Mouse (Mus musculus) stomach, postnatal 0 days (tissue): ENCODE measurements around the gene Nop9. TPM values are rescaled to one million over a fixed set of nuclear protein-coding genes. Genes with fewer than 3 reads are reported as not detected.

Experiments
- ATAC-seq: fragments of 200-750 bp; cut with Nextera tagmentation; 2 replicates; pipeline ENCODE4 v1.8.0; 2017; ENCODE audit not compliant: low FRiP score, low TSS enrichment
- DNase-seq: peaks from one replicate; pipeline ENCODE4 v3.0.0-alpha.2; 2016; ENCODE audit warnings: low spot score
- H3K27ac ChIP-seq: fragments of 300-500 bp; sonication (generic); replicated peaks from 2 replicates; pipeline ENCODE4 v1.5.1; 2014; ENCODE audit warnings: mild to moderate bottlenecking, control low read depth
- H3K27me3 ChIP-seq: fragments of 300-500 bp; sonication (generic); 2 replicates; pipeline ENCODE4 v1.6.1; 2014; ENCODE audit warnings: low read length; ENCODE audit not compliant: control insufficient read depth, insufficient read depth
- H3K36me3 ChIP-seq: fragments of 300-500 bp; sonication (generic); 2 replicates; pipeline ENCODE4 v1.6.1; 2014; ENCODE audit warnings: low read length, mixed read lengths; ENCODE audit not compliant: control insufficient read depth, insufficient read depth
- H3K4me1 ChIP-seq: fragments of 300-500 bp; sonication (generic); replicated peaks from 2 replicates; pipeline ENCODE4 v1.6.1; 2014; ENCODE audit warnings: antibody characterized with exemption; ENCODE audit not compliant: control insufficient read depth, insufficient read depth
- H3K4me2 ChIP-seq: fragments of 300-500 bp; sonication (generic); replicated peaks from 2 replicates; pipeline ENCODE4 v1.6.1; 2014; ENCODE audit warnings: low read depth, mild to moderate bottlenecking, control low read depth, moderate library complexity
- H3K4me3 ChIP-seq: fragments of 300-500 bp; sonication (generic); 2 replicates; pipeline ENCODE4 v1.5.1; 2014; ENCODE audit warnings: low read depth, low read length, control low read depth
- H3K9ac ChIP-seq: fragments of 300-500 bp; sonication (generic); 2 replicates; pipeline ENCODE4 v1.6.1; 2014; ENCODE audit warnings: mild to moderate bottlenecking, low read length, control low read depth, mixed read lengths
- H3K9me3 ChIP-seq: fragments of 300-500 bp; sonication (generic); 2 replicates; pipeline ENCODE4 v1.6.1; 2016; ENCODE audit warnings: low read length; ENCODE audit not compliant: control insufficient read depth
- CTCF ChIP-seq: IDR thresholded peaks from 2 replicates; pipeline ENCODE4 v1.5.1; 2016; ENCODE audit warnings: antibody characterized with exemption, low read depth, mild to moderate bottlenecking, moderate library complexity
- EP300 ChIP-seq: optimal IDR thresholded peaks from 2 replicates; pipeline ENCODE3; 2016; ENCODE audit warnings: antibody characterized with exemption
- WGBS: fragments of 180-500 bp; shearing (Covaris S2); extraction: QIAGEN DNeasy Blood & Tissue Kit; methylation state at CpG from one replicate; pipeline ENCODE4 v1.1.7; 2014; 5-methylcytosine and 5-hydroxymethylcytosine counted together
- polyA plus RNA-seq: library from polyadenylated mRNA; unstranded; fragments of >200 nt; fragmentation: Nextera tagmentation; extraction: Ambion mirVana; gene quantifications from 2 replicates; pipeline ENCODE4 v1.2.1, GENCODE M21; 2015

Gene Nop9
- polyA plus RNA-seq, 1 experiment from 2014 or later: 16.8 TPM

DNA sequence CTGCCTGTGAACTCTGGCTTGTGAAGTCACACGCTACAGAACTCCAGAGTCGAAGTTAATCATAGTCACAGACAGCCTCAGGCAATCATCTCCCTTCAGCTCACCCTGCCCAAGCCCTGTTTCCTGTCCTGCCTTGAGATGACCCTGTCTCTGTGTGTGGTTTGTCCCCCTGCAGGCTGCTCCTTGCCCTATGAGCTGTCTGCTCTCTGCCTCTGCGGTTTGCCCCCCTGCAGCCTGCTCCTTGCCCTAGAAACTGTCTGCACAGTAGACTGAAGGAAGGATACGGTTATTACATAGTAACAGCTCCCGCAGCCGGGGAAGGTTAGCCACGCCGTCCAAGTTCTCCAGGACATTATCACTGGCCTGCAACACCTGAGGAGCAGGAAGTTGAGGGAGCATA lies 28.6 kb upstream of the Nop9 start:
- 80% methylated on average over 8 of the region's 8 CpGs for WGBS
- H3K4me1 ChIP-seq: peaks cover 3% of the 10 kb centered on the region; the same call in 1 of the 2 replicates
- H3K27me3 ChIP-seq: no peaks in the 10 kb centered on the region
- H3K27ac ChIP-seq: no peak overlapping the region
- H3K9me3 ChIP-seq: no peaks in the 10 kb centered on the region
- no peak for DNase-seq
- peaks cover 11% of the 10 kb centered on the region; the same call in 1 of the 2 replicates for H3K36me3 ChIP-seq
- no peak for ATAC-seq
- H3K4me2 ChIP-seq: no peak overlapping the region
- H3K9ac ChIP-seq: no peak overlapping the region
- TF ChIP-seq EP300 (no peak), CTCF (no peak)
- no peak overlapping the region for H3K4me3 ChIP-seq

GRCm38 (mm10) chr14:55719737-55720136 lies 25.8 kb upstream of the Nop9 start:
- ATAC-seq (no peak), DNase-seq (no peak)
- Histone ChIP-seq H3K4me3 (no peak overlapping the region), H3K4me2 (no peak overlapping the region), H3K36me3 (peaks cover 11% of the 10 kb centered on the region; the same call in 1 of the 2 replicates), H3K27me3 (no peaks in the 10 kb centered on the region), H3K4me1 (no peaks in the 10 kb centered on the region), H3K9me3 (no peaks in the 10 kb centered on the region), H3K9ac (no peak overlapping the region), H3K27ac (no peak overlapping the region)
- WGBS: 83% methylated on average over 6 of the region's 6 CpGs
- no peak for TF ChIP-seq EP300
- TF ChIP-seq CTCF: no peak

- 0 out of 2 replicates have a peak overlapping the region, but pooled peaks have one; percentile 81 for H3K4me3 ChIP-seq
- TF ChIP-seq CTCF: no peak
- no peak for TF ChIP-seq EP300
- no peak for ATAC-seq
- no peaks in the 10 kb centered on the region for H3K27me3 ChIP-seq
- H3K9ac ChIP-seq: no peak overlapping the region
- DNase-seq: no peak
- H3K9me3 ChIP-seq: no peaks in the 10 kb centered on the region
- H3K27ac ChIP-seq: no peak overlapping the region
- H3K4me2 ChIP-seq: no peak overlapping the region
- H3K36me3 ChIP-seq: peaks cover 11% of the 10 kb centered on the region; the same call in 1 of the 2 replicates
- H3K4me1 ChIP-seq: no peaks in the 10 kb centered on the region
- WGBS: 92% methylated on average over 12 of the region's 12 CpGs
Observed at GRCm38 (mm10) chr14:55720666-55721065, 24.8 kb upstream of the Nop9 start.

- Histone ChIP-seq H3K27me3 (no peaks in the 10 kb centered on the region), H3K4me2 (peak overlapping the region; percentile 70), H3K4me1 (no peaks in the 10 kb centered on the region), H3K4me3 (peak overlapping the region; percentile 81), H3K9ac (peak overlapping the region; percentile 82), H3K27ac (peak overlapping the region; percentile 92; the same call in 1 of the 2 replicates), H3K36me3 (peaks cover 10% of the 10 kb centered on the region; the same call in 1 of the 2 replicates), H3K9me3 (no peaks in the 10 kb centered on the region)
- TF ChIP-seq EP300 (no peak), CTCF (no peak)
- 72% methylated on average over 6 of the region's 6 CpGs for WGBS
- ATAC-seq (no peak), DNase-seq (no peak)
Observed at GRCm38 (mm10) chr14:55721076-55721475, 24.4 kb upstream of the Nop9 start.

DNA sequence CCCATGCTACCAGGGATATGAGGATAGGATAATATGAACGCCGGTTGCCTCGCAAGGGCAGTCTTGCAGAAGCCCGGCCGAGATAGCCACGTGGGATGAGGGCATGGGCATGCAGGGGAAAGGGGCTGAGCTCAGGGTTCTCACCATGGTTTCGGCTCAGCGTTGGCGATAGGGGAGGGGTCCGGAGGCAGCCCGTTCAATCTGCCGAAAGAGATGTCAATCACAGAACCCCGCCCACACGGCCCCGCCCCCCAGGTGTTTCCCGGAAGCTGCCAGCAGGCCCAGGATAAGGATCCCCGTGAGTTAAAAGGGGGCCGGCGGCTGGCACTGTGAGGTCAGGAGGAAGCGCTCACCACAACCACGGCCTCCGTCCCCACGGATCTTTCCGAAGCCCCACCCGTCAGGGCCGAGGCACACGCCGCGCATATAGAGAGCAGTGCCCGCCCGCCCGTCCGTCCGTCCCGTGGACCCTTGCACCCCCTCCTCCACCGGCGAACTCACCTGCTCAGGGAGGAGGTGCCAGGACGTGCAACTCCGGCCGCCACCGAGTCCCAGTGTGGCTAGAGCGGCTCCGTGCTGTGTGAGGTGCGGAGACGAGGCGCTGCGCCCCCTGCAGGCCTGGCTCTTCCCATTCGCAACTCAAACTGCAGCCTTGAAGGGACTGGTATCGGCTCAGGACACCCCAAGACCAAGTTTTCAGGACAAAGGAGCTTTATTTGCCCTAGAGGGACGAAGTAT lies 23.6 kb upstream of the Nop9 start, which contains the start of gene Rabggta:
Gene Rabggta, minus strand, starts transcription at position 564 of the 738 bp plus-strand sequence.
- under 1% methylated on average over 47 of the region's 50 CpGs for WGBS
- ATAC-seq: peak; percentile 95

DNA sequence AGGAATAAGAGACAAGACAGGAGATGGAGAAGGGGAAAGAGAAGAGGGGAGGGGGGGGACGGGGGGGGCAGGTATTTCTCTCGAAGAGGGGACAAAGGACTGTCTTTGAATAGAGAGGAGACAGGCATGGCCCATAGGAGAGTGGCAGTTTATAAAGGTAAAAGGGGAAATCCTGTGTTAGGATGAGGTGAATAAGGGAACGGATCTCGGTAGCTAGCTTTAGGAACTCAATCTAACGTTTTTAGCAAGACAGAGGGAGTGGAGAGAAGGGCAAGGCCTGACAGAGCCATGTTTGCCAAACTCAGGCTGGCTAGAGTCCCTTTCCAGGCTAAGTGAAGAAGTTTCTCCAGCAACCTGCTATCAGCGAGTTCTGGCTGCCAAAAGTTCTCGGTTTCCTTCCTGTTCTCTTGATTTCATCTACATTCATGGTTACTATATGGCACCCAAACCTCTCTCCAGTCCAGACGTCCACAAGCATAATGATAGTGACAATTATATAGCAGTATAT lies 23.0 kb upstream of the Nop9 start:
- H3K4me1 ChIP-seq: no peaks in the 10 kb centered on the region
- H3K4me2 ChIP-seq: peak overlapping the region; percentile 70
- H3K27ac ChIP-seq: no peak overlapping the region
- peaks cover 8% of the 10 kb centered on the region; the same call in 1 of the 2 replicates for H3K36me3 ChIP-seq
- H3K9me3 ChIP-seq: no peaks in the 10 kb centered on the region
- TF ChIP-seq CTCF: no peak
- TF ChIP-seq EP300: no peak
- 52% methylated on average over 8 of the region's 8 CpGs for WGBS
- ATAC-seq: no peak
- DNase-seq: no peak
- H3K9ac ChIP-seq: peak overlapping the region; percentile 82; the same call in 1 of the 2 replicates
- peak overlapping the region; percentile 81 for H3K4me3 ChIP-seq
- H3K27me3 ChIP-seq: no peaks in the 10 kb centered on the region

More for the DNA sequence above, 23.6 kb upstream of the Nop9 start, which contains the start of gene Rabggta:
- no peaks in the 10 kb centered on the region for H3K4me1 ChIP-seq
- H3K9me3 ChIP-seq: no peaks in the 10 kb centered on the region
- peak; percentile 97 for TF ChIP-seq CTCF
- TF ChIP-seq EP300: no peak
- peak within 1 kb of the TSS; percentile 82 for H3K9ac ChIP-seq
- peak within 1 kb of the TSS; percentile 70 for H3K4me2 ChIP-seq
- H3K36me3 ChIP-seq: peaks cover 8% of the 10 kb centered on the region; the same call in 1 of the 2 replicates
- H3K27ac ChIP-seq: peak within 1 kb of the TSS; percentile 92
- peak within 1 kb of the TSS; percentile 81 for H3K4me3 ChIP-seq
- H3K27me3 ChIP-seq: no peaks in the 10 kb centered on the region
- DNase-seq: peak; percentile 97
